Mouse (Mus musculus) erythroblast, embryonic 14.5 days (primary cell): ENCODE measurements around the gene Ces3b.

Experiments
- GATA1 ChIP-seq: IDR thresholded peaks from 2 replicates; pipeline ENCODE4 v1.6.1; 2012; ENCODE audit warnings: low read length, inconsistent platforms, mixed read lengths
- TAL1 ChIP-seq: IDR thresholded peaks from 3 replicates; pipeline ENCODE4 v1.6.1; 2012; ENCODE audit warnings: low read length, inconsistent platforms, mixed read lengths

DNA sequence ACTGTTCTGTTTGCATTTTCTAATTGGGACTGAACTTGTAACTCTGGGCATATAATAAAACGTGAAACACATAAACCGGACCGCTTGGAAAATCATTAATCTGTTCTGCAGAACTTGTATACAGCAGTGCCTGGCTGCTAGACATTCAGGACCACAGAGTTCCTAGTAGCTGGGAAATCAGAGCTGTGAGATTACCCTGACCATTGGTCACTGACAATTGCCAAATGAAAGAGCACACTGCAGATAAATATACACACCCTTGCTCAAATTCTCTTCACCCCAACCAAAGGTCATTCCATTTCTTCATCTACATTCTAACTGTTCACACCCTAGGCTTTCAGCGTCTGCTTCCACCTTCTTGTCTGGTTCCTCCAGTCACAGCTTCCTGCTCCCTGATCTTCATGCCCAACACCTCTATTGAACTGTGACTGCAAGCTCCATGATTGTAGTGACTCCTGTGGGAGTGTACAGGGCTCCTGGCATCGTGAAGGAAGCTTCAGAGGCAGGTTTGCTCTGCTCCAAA is 2.7 kb upstream of the Ces3b start:
- TF ChIP-seq GATA1 (no peak), TAL1 (no peak)
